Mouse (Mus musculus): ENCODE measurements around the gene Ggps1. TPM values are rescaled to one million over a fixed set of nuclear protein-coding genes. Genes with fewer than 3 reads are reported as not detected.

Ggps1 gene
- polyA plus RNA-seq, 1 experiment from 2014 or later, result 32.2 TPM

DNA sequence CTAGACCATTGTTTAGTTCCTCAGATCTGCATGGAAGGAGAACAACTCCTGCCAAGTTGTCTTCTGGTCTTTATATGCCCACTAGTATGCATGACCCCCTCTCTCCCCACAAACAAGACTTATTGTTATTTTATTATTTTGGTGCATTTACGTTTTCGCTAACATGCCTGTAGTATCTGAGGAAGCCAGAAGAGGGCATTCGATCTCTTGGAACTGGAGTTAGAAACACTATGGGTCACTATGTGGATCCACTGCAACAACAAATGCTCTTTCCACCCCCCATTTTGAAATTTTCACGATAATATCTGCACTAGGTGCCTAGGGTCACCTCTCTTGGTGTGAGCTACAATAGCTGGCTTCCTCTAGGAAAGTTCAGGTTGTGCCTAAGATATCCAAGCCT, 59.2 kb downstream of the Ggps1 start:
- 84% methylated on average over 4 of the region's 4 CpGs for WGBS
- H3K4me3 ChIP-seq (ENCODE audit: low read depth, low read length), result no peak overlapping the region
- no peak overlapping the region for H3K9ac ChIP-seq (ENCODE audit: low read depth, low read length)
- peaks cover 51% of the 10 kb centered on the region for H3K36me3 ChIP-seq (ENCODE audit: control insufficient read depth, insufficient read depth)
- peak; percentile 60 for TF ChIP-seq CTCF (IDR thresholded peaks at IDR 0.05; ENCODE audit: low read depth)
- H3K27ac ChIP-seq (ENCODE audit: low read depth, low read length), result no peak overlapping the region
- no peak for ATAC-seq
- no peak overlapping the region for H3K4me2 ChIP-seq (replicated peaks; ENCODE audit: low read depth)
- H3K27me3 ChIP-seq (replicated peaks; ENCODE audit: control insufficient read depth, insufficient read depth, low read length), result no peaks in the 10 kb centered on the region
- H3K4me1 ChIP-seq (replicated peaks; ENCODE audit: control insufficient read depth, insufficient read depth, low read length), result no peaks in the 10 kb centered on the region
- H3K9me3 ChIP-seq (ENCODE audit: control insufficient read depth), result no peaks in the 10 kb centered on the region

DNA sequence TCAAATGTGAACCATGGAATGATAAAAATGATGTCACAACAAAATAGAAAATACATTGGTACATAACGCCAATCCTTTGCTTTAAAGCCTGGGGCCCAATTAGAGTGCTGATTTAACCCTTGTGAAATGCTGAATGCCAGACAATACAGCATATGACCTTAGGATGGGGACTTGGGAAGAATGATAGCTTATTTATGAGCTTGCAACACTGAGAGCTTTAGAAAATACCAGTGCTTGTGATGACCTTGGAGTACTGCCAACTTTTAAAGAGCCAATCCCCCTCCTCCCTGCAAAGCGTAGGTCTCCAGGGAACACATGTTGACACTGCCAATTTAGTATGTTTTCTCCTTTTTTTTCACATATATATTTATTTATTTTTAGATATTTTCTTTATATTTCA, 60.6 kb downstream of the Ggps1 start:
- Histone ChIP-seq H3K27ac (ENCODE audit: low read depth, low read length) (no peak overlapping the region), H3K9me3 (ENCODE audit: control insufficient read depth) (no peaks in the 10 kb centered on the region), H3K36me3 (ENCODE audit: control insufficient read depth, insufficient read depth) (peaks cover 54% of the 10 kb centered on the region), H3K4me3 (ENCODE audit: low read depth, low read length) (no peak overlapping the region), H3K9ac (ENCODE audit: low read depth, low read length) (no peak overlapping the region), H3K4me1 (replicated peaks; ENCODE audit: control insufficient read depth, insufficient read depth, low read length) (no peaks in the 10 kb centered on the region), H3K4me2 (replicated peaks; ENCODE audit: low read depth) (no peak overlapping the region), H3K27me3 (replicated peaks; ENCODE audit: control insufficient read depth, insufficient read depth, low read length) (no peaks in the 10 kb centered on the region)
- WGBS, result 65% methylated on average over 2 of the region's 2 CpGs
- TF ChIP-seq CTCF (IDR thresholded peaks at IDR 0.05; ENCODE audit: low read depth), result no peak
- no peak for ATAC-seq

Other genes starting within 250 kb of the Ggps1 start
- 9.9 and 10.5 TPM in 2 replicates for gene B3galnt2, start 109.0 kb downstream of the Ggps1 start, polyA plus RNA-seq (2015; fragmentation: Nextera tagmentation; extraction: Ambion mirVana)
- gene Tbce, start 23.9 kb downstream of the Ggps1 start, polyA plus RNA-seq (2015; fragmentation: Nextera tagmentation; extraction: Ambion mirVana), result 25.7 and 26.9 TPM in 2 replicates
- gene Arid4b, start 256 bp downstream of the Ggps1 start, polyA plus RNA-seq (2015; fragmentation: Nextera tagmentation; extraction: Ambion mirVana), result 25.6 and 34.3 TPM in 2 replicates